Mouse (Mus musculus): Measurements from ENCODE around the gene Nol10.

DNA sequence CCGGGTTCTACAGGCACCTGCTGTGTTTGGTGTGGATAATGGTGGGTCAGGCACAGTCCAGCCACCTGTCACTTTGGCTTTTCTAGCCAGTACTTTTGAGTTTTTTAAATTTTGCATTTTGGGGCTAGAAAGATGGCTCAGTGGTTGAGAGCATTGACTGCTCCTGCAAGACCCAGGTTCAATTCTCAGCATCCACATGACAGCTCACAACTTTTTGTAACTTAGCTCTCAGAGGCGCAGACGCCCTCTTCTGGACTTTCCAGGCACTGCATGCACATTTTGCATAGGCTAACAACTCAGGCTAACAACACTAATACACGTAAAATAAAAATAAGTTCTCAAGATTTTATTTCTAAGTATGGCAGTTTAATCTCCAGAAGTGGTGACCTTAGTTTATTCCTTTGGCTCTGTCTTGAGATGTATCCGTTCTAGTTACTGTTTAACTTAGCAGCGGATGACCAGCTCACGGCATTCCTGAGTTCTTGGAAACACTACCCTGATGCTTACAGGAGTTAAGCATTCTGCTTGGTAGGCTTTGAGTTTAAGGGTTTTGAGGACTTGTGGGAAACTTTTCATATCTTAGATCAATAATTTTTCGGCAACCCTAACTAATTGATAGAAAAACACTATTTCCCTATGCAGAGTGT is 23.5 kb downstream of the Nol10 start:
- no peak for TF ChIP-seq POLR2A (IDR thresholded peaks at IDR 0.05; ENCODE audit: insufficient read length, low read depth)
- TF ChIP-seq REST (IDR thresholded peaks at IDR 0.05; ENCODE audit: insufficient read depth, insufficient read length) = no peak
